Mouse (Mus musculus): ENCODE data around the gene Cep85l.

The Cep85l gene

GRCm38 (mm10) chr10:53379709-53380106, at the start of gene Cep85l:
Cep85l (minus strand) TSS chr10:53379947.
- DNase-seq: peak; percentile 84

- DNase-seq: no peak
Measured at GRCm38 (mm10) chr10:53428695-53429447, 49.1 kb upstream of the Cep85l start.

DNA sequence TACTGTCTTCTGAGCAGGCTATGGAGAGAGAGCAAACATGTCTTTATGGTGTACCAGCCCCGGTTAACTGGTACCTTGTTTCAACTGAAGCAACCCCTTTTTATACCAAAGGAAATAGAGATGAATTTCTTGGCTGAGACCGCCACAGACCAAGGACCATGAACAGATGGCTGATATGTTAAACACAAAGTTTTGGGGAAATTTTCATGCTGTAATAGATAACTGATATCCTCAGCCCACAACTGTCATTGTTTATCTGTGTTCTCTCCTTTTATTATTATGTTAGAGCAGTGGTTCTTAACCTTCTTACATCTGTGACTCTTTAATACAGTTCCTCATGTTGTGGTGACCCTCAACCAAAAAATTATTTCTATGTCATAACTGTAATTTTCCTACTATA, 46.8 kb upstream of the Cep85l start:
- DNase-seq: no peak

GRCm38 (mm10) chr10:53423091-53423490, 43.3 kb upstream of the Cep85l start:
- no peak for DNase-seq

GRCm38 (mm10) chr10:53422206-53422605, 42.5 kb upstream of the Cep85l start:
- no peak for DNase-seq

- no peak for DNase-seq
Measured at GRCm38 (mm10) chr10:53421613-53422012, 41.9 kb upstream of the Cep85l start.

DNA sequence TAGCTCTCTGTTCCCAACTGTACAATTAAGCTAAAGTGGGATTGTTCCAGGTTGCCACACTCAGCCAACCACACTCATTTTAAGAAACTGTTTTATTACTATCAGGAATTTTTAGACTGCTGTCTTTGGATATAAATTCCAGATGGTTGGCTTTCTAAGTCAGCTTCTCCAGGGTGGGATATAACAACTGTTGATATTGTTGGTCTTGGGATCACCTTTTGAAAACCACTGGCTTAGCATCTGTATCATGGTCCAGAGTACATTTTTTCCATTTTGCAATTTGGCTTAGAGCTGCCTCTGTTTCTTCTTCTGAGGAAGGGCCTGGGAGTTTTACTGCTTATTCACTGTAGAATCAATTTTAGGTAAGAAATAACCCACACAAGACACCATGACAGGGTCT, 40.3 kb upstream of the Cep85l start:
- DNase-seq: no peak

- DNase-seq: no peak
Measured at GRCm38 (mm10) chr10:53419139-53419935, 39.6 kb upstream of the Cep85l start.

DNA sequence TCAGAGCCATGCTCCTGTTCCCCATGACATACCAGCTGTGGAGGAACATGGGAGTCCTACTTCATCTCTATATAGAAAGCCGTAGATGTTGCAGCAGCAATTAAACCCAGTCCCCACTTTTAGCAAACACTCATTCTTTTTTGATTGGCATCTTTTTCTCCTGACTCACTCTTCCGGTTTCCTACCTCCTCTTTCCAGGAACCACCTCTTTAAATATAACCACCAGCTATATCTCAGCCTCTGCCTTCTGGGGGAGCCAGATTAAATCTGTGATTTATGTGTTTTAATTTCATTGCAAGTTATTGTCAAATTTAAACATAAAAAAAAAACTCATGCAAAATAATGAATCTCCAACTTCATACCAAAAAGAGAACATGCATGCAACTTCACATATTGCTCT, 37.3 kb upstream of the Cep85l start:
- no peak for DNase-seq

DNA sequence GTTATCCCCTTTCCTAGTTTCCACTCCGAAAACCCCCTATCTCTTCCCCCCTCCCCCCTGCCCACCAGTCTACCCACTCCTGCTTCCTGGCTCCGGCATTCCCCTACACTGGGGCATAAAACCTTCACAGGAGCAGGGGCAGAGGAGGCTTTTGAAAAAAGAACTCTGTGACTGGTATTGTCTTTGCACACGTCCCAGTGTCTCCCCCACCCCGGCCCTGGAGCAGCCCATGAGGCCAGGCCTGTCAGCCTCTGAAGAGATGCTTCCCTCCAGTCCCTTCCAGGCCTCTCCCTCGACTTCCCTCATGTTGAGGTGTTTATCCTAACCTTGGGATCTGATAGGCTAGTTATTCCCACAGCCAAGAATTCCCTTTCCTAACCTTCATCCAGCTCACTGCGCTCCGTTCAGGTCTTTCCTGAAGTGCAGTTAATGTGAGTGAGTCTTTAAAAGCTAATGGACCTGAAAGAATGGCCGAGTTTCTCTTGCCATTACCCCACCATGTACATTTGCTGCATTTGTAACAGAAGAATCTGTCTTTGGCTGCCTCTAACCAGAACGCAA, 36.5 kb upstream of the Cep85l start:
- DNase-seq: no peak

- DNase-seq: no peak
Measured at GRCm38 (mm10) chr10:53415252-53415651, 35.5 kb upstream of the Cep85l start.

DNA sequence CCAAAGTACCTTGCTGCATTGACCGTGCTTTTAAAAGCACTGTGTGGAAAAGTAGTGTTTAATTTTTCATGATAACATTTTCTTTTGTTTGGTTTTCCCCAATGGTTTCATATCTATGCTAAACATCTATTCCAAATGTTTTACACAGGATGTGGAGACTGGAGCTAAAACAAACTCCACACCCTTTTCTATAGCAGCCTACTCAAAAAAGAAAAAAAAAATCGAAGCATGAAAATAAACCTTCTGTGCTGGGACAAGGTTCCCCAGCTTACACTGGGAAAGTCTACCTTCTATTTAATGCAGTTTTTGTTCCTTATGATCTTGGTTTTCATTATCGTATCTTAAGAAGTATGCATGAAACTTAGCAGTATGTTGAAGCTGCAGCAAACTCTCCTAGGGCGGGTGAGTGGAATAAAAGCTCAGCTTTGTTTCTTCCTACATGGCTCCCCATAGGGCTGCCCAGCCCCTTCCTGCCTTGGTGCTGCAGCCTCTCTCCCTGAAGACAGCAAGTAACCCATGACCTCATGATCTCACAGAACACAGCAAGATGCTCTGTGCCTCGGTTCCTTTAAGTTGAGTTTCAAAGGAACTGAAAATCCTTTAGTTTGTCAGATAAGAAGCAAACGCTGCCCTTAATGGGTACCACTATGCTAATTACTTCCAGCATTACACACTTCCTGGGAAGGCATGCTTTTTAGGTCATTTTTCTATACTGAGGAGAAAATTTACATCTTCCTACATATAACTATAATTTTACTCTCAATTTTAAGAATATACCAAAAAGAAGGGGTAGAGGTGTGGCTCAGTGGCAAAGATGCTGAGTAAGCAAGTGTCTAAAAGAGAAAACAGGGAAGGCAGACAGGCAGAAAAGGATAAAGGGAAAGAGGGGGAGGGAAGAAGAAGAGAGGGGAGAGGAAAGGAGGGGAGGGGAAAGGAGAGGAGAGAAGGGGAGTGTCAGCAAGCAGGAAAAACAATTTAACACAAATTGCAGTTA, 34.6 kb upstream of the Cep85l start:
- DNase-seq: no peak

DNA sequence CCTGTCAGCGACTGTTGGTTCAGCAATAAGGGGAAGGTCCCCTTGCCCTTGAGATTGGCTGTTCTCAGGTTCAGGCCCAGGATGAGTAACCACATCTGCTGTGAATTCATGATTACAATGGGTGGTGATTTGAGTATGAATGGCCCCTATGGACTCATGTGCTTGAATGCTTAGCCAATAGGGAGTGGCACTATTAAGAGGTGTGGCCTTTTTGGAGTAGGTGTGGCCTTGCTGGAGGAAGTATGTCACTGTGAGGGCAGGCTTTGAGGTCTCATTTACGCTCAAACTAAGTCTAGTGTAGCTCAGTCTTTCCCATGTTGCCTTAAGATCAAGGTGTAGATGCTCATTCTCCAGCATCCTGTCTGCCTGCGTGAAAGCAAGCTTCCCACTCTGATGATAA, 33.2 kb upstream of the Cep85l start:
- no peak for DNase-seq

- DNase-seq: no peak
Measured at GRCm38 (mm10) chr10:53412165-53412564, 32.4 kb upstream of the Cep85l start.

DNA sequence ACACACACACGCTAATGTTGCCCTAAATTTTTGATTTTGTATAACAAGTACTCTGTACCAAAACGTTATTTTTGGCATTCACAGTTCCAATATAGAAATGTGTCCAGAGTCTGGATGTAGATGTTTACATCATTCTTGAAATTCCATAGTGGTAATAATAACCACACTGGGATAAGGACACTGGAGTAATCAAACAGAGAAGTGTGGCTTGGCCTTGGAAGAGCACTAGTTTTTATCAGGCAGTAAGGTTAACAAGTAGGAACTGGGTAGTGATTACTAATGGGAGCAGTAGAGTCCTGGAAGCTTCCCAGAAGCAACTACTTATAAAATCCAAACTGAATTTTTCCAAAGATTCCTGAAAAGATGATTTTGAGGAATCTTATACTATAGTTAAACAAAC, 31.1 kb upstream of the Cep85l start:
- DNase-seq: no peak

DNA sequence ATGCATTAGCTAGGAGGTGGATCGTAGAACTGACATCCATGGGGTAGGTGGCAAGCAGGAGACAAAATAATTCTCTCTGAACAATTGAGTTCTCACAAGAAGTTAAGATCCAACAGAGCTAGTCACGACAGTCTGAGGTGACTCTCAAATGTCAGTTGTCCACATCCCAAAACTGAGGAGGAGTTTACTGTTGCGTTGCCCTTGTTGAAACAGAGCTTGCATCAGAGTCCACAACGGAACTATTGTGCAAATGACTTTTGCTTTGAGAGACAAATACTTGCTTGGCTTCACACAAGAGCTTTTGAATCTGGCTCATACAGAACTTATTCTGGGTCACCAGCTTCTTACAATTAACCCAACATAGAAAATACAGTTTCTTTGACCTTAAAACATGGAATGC, 27.7 kb upstream of the Cep85l start:
- DNase-seq: no peak

DNA sequence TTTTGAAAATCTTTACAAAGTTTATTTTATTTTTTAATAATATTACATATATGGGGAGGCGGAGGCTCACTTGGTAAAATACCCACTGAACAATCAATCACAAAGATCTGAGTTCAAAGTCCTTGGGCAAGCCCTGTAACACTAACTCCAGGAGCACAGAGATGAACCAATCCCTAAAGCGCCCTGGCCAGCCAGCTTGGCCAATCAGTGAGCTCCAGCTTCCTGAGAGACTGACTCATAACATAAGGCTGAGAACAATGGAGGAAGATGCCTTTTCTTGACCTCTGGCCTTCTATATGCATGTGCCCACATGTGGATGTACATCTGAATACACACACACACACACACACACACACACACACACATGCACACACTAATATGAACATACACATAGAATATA, 27.1 kb upstream of the Cep85l start:
- no peak for DNase-seq

DNA sequence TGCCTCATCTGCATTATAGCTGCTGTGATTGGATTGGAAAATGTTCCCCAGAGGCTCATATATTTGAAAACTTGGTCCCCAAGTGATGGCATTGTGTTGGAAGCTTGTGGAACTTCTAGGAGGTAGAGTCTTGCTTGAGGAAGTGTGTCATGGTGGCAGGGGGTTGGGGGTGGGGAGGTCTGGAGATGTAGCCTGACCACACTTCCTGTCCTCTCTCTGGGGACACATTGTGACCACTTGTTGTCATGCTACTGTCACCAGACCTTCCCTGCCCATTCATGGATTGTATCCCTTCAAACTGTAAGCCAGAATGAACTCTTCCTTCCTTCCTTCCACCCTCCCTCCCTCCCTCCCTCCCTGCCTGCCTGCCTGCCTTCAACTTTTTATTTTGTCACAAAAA, 22.5 kb upstream of the Cep85l start:
- DNase-seq: no peak

DNA sequence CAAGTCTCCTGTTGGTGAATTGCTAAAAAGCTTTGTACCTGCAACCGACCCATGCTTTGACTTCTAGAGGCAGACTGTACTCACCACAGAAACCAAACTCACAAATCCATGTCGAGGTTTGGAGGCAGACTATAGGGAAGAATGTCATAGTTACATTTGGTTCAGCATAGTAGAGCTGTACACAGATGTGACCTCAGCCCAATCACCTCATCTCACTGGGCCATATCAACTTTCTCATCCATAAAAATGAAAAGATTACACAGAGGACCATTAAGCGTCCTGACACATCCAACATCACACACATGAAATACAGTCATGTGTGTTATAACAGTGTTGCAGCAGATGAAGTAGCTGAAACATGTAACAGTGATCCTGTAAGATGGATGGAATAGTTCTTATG, 19.3 kb upstream of the Cep85l start:
- no peak for DNase-seq

- DNase-seq: peak; percentile 34
Measured at GRCm38 (mm10) chr10:53398540-53398902, 18.8 kb upstream of the Cep85l start.

- DNase-seq: no peak
Measured at GRCm38 (mm10) chr10:53397846-53398539, 18.2 kb upstream of the Cep85l start.

DNA sequence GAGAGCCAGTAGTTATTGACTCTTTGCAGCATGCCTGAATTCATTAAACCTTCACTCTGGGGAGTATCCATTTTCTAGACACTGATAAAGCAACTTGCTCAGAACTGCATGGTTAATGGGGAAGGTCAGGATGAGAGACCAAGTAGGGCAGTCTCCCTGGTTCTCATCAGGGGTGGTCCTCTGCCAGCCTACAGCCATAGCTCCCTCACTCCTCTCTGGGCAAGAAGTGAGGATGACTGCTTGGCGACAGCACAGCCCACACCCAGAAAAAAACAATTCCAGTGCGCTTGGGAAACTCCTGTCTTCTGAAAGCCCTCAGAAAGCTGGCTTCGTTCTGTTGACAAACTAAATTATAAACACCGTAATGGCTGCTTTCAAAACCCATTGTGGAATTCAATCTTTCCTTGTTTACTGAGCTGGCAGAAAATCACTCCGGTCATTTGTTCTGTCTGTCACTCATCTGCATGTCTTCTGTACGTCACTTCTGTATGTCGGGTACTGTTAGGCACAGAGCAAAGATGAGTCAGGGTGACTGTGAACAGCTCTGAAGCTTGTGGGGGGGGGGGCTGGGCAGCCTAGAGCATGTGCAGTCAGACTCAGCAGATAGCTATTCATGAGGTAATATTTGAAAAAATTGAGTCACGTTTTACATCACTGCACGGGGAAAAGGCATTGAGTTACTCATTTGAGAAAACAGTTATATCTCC, 15.3 kb upstream of the Cep85l start:
- DNase-seq: no peak

Measured in cerebellum, adult 8-10 months (tissue).